Mouse (Mus musculus) hindbrain, embryonic 10.5 days (tissue): ENCODE measurements around the gene Plk3. TPM values are rescaled to one million over a fixed set of nuclear protein-coding genes. Genes with fewer than 3 reads are reported as not detected.

ENCODE experiments used
- DNase-seq: peaks from one replicate; pipeline ENCODE4 v3.0.0-alpha.2; 2017; ENCODE audit warnings: low spot score
- H3K27ac ChIP-seq: fragments of 300-500 bp; sonication (generic); 2 replicates; pipeline ENCODE4 v1.5.1; 2016; ENCODE audit warnings: mild to moderate bottlenecking, moderate library complexity
- H3K27me3 ChIP-seq: fragments of 300-500 bp; sonication (generic); 2 replicates; pipeline ENCODE4 v1.6.1; 2016; ENCODE audit warnings: mild to moderate bottlenecking; ENCODE audit not compliant: poor library complexity, insufficient read depth, severe bottlenecking
- H3K36me3 ChIP-seq: fragments of 300-500 bp; sonication (generic); 2 replicates; pipeline ENCODE4 v1.6.1; 2016; ENCODE audit warnings: mild to moderate bottlenecking, moderate library complexity
- H3K4me1 ChIP-seq: fragments of 300-500 bp; sonication (generic); replicated peaks from 2 replicates; pipeline ENCODE4 v1.6.1; 2016; ENCODE audit warnings: mild to moderate bottlenecking
- H3K4me3 ChIP-seq: fragments of 300-500 bp; sonication (generic); 2 replicates; pipeline ENCODE4 v1.5.1; 2016; ENCODE audit warnings: mild to moderate bottlenecking, moderate library complexity
- H3K9me3 ChIP-seq: fragments of 300-500 bp; sonication (generic); 2 replicates; pipeline ENCODE4 v1.6.1; 2016; ENCODE audit warnings: mild to moderate bottlenecking, moderate library complexity
- WGBS: fragments of 180-500 bp; shearing (Covaris S2); methylation state at CpG from one replicate; pipeline ENCODE4 v1.1.7; 2016; 5-methylcytosine and 5-hydroxymethylcytosine counted together
- polyA plus RNA-seq: library from polyadenylated mRNA; unstranded; fragments of >200 nt; fragmentation: Nextera tagmentation; extraction: Ambion mirVana; gene quantifications from 2 replicates; pipeline ENCODE4 v1.2.1, GENCODE M21; 2016

The Plk3 gene
- polyA plus RNA-seq, 1 experiment from 2014 or later, result 58.6 TPM

DNA sequence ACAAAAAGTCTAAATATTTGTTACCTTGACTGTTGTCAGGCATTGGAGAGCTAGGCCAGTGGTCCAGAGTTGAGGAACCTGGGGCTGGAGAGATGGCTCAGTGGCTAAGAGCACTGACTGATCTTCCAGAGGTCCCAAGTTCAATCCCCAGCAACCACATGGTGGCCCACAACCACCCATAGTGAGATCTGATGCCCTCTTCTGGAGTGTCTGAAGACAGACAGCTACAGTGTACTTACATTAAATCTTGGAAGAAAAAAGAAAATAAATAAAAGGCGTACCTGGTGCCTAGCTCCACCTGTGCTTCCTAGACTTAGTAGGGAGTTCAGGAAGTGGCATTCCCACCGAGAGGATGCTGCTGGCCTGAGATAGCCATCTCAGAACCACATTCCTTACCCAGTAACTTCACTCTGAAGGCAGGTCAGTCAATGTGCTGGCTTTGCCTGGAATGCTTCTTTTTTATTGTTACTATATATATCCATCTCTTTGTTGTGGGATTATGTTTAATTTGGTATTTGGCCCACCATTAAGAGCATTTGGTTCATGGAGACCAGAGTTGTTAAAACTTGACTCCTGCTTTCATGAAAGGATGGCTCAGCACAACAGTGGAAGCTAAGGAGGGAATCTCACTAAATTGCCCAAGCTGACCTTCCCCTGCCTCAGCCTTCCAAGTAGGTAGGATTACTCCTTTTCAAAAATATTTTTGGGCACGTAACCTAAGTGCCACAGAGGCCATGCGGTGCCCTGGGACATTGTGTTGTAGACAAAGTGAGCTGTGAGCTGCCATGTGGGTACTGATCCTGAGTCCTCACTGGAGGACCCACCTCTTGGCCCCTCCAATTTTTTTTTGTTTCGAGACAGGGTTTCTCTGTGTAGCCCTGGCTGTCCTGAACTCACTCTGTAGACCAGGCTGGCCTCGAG lies 15.8 kb upstream of the Plk3 start:
- no peaks in the 10 kb centered on the region for H3K9me3 ChIP-seq
- H3K36me3 ChIP-seq, result peaks cover 71% of the 10 kb centered on the region
- H3K4me1 ChIP-seq, result peaks cover 25% of the 10 kb centered on the region
- no peak for DNase-seq
- no peak overlapping the region for H3K4me3 ChIP-seq
- H3K27me3 ChIP-seq, result no peaks in the 10 kb centered on the region
- no peak overlapping the region for H3K27ac ChIP-seq
- WGBS, result 71% methylated on average over 6 of the region's 6 CpGs

DNA sequence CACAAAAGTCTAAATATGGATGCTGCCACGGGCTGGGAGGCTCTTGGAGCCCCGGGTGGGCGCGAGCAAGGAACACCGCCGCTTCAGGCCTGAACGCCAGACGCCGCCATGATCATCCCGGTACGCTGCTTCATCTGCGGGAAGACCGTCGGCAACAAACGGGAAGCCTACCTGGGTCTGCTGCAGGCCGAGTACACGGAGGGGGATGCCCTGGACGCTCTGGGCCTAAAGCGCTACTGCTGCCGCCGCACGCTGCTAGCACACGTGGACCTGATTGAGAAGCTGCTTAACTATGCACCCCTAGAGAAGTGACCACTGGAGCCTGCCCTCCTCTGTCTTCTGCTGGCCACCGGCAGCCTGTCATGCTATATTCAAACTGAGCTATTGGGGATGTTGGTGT lies 15.1 kb upstream of the Plk3 start:
- Histone ChIP-seq H3K27me3 (no peaks in the 10 kb centered on the region), H3K27ac (no peak overlapping the region), H3K9me3 (no peaks in the 10 kb centered on the region), H3K4me3 (no peak overlapping the region), H3K36me3 (peaks cover 63% of the 10 kb centered on the region), H3K4me1 (peaks cover 17% of the 10 kb centered on the region)
- WGBS, result 73% methylated on average over 24 of the region's 24 CpGs
- DNase-seq, result no peak

DNA sequence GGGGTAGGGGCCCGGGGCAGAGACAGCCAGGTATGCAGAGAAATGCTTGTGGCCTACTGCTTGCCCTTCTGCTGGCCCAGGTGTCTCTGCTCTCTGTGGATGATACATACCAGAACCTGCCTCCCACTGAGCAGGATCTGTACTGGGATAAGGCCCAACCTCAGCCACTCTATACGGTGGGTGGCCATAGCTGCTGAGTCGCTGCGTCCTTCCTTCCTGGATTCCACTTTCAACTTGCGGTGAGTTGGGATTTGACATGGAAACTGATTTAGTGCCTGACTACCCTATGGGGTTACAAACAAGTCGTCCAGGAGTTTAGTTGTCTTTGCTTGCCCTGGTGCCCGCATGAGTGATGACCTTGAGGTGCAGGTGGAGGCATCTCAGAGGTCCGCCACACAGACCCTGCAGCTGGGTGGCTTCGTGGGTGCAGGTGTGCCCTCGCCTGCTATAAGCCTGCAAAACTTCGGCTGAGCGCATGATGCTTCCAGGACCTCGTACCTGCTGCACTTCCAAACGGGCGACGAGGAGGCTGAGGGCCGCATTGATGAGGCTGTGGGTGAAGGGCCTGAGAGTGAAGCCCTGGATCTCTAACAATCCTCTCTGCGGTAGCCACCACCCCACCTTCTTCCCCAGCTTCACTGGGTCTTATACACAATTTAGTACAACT lies 14.4 kb upstream of the Plk3 start:
- WGBS, result 88% methylated on average over 18 of the region's 18 CpGs
- DNase-seq, result no peak
- Histone ChIP-seq H3K27ac (no peak overlapping the region), H3K36me3 (peaks cover 57% of the 10 kb centered on the region), H3K4me3 (no peak overlapping the region), H3K27me3 (no peaks in the 10 kb centered on the region), H3K4me1 (peaks cover 11% of the 10 kb centered on the region), H3K9me3 (no peaks in the 10 kb centered on the region)

- peaks cover 5% of the 10 kb centered on the region; the same call in 1 of the 2 replicates for H3K27me3 ChIP-seq
- H3K36me3 ChIP-seq, result peaks cover 38% of the 10 kb centered on the region
- H3K27ac ChIP-seq, result no peak overlapping the region
- peak; percentile 85 for DNase-seq
- no peak overlapping the region for H3K4me3 ChIP-seq
- 0 out of 2 replicates have a peak, but pooled peaks cover 4% of the 10 kb centered on the region for H3K4me1 ChIP-seq
- H3K9me3 ChIP-seq, result no peaks in the 10 kb centered on the region
- 29% methylated on average over 15 of the region's 15 CpGs for WGBS
Measured at GRCm38 (mm10) chr4:117146176-117146575, 12.4 kb upstream of the Plk3 start.

GRCm38 (mm10) chr4:117145248-117145647 lies 11.5 kb upstream of the Plk3 start:
- no peaks in the 10 kb centered on the region for H3K9me3 ChIP-seq
- WGBS, result 93% methylated on average over 13 of the region's 13 CpGs
- DNase-seq, result no peak

DNA sequence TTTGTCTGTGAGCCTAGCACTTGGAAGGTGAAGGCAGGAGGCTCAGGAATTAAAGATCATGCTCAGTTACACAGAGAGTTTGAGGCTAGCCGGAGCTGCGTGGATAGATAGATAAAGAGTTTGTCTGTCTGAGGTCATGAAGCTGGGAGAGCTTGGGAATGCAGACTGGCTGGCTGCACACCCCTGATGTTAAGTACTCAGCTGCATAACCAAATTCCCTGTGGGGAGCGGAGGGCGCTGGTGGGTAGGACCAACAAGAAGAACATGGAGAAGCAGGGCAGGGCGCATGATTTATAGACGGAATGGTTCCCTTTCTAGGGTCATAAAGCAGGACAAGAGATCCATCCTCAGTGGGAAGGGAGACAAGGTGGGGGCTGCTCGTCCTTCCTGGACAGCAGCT lies 9.3 kb upstream of the Plk3 start:
- Histone ChIP-seq H3K36me3 (peaks cover 7% of the 10 kb centered on the region), H3K27me3 (peaks cover 5% of the 10 kb centered on the region), H3K4me1 (peaks cover 19% of the 10 kb centered on the region; the same call in 1 of the 2 replicates), H3K27ac (no peak overlapping the region), H3K9me3 (no peaks in the 10 kb centered on the region), H3K4me3 (no peak overlapping the region)
- WGBS, result 66% methylated on average over 7 of the region's 7 CpGs
- no peak for DNase-seq

More at GRCm38 (mm10) chr4:117145248-117145647, 11.5 kb upstream of the Plk3 start:
- Histone ChIP-seq H3K4me3 (no peak overlapping the region), H3K27ac (no peak overlapping the region), H3K4me1 (0 out of 2 replicates have a peak, but pooled peaks cover 7% of the 10 kb centered on the region), H3K27me3 (peaks cover 5% of the 10 kb centered on the region; the same call in 1 of the 2 replicates), H3K36me3 (peaks cover 29% of the 10 kb centered on the region)

GRCm38 (mm10) chr4:117140613-117141012 lies 6.8 kb upstream of the Plk3 start:
- WGBS, result 43% methylated on average over 4 of the region's 4 CpGs
- Histone ChIP-seq H3K27ac (no peak overlapping the region), H3K4me1 (peaks cover 24% of the 10 kb centered on the region), H3K4me3 (no peak overlapping the region), H3K27me3 (peaks cover 5% of the 10 kb centered on the region), H3K36me3 (no peaks in the 10 kb centered on the region), H3K9me3 (no peaks in the 10 kb centered on the region)
- no peak for DNase-seq

GRCm38 (mm10) chr4:117139217-117139612 lies 5.5 kb upstream of the Plk3 start:
- Histone ChIP-seq H3K4me1 (peaks cover 29% of the 10 kb centered on the region), H3K9me3 (no peaks in the 10 kb centered on the region), H3K27me3 (peaks cover 5% of the 10 kb centered on the region), H3K36me3 (no peaks in the 10 kb centered on the region), H3K4me3 (no peak overlapping the region), H3K27ac (peak overlapping the region; percentile 53; the same call in 1 of the 2 replicates)
- DNase-seq, result peak; percentile 49
- WGBS, result 4% methylated on average over 2 of the region's 2 CpGs

DNA sequence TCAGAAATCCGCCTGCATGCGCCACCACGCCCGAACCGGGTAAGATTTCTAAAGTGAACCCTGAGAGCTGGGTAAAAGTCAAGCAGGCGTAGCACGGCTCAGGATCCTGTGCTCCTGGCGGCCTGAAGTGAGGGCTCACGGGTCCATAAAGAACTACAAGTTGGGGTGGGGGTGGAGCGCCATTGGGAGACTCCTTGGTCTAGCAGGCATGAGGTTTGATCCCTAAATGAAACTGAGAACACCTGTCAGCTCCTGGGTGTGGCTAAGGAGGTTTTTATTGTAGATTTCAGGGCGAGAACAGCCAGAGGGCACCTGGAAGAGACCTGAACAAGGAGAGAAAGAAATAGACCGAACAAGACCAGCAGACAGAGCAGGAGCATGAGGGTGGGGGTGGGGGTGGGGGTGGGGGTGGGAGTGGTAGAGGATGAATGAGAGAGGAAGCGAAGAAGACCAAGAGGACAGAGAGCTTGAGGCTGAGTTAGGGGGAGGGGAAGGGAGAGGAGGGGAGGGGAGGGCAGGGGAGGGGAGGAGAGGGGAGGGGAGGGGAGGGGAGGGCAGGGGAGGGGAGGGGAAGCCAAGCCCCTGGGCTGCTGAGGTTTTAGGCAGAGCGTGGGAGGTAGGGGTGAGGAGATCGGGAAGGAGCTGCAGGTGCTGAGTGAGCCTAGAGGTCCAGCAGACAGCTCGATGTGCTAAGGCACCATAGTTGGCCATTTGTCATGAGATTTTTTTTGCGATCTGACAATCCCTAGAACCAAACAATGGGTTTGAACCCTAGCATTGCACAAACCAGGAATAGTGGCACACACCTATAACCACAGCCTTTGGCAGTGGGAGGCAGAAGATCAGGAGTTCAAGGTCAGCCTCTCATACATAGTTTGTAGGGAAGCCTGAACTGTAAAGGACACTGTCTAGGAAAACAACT lies 4.8 kb upstream of the Plk3 start:
- H3K4me3 ChIP-seq, result no peak overlapping the region
- DNase-seq, result no peak
- H3K36me3 ChIP-seq, result no peaks in the 10 kb centered on the region
- H3K27ac ChIP-seq, result peak overlapping the region; percentile 53
- H3K27me3 ChIP-seq, result peaks cover 7% of the 10 kb centered on the region
- H3K9me3 ChIP-seq, result no peaks in the 10 kb centered on the region
- 62% methylated on average over 17 of the region's 17 CpGs for WGBS
- H3K4me1 ChIP-seq, result peaks cover 33% of the 10 kb centered on the region

GRCm38 (mm10) chr4:117136034-117136433 lies 2.3 kb upstream of the Plk3 start:
- H3K4me1 ChIP-seq, result peaks cover 57% of the 10 kb centered on the region
- peaks cover 26% of the 10 kb centered on the region for H3K27me3 ChIP-seq
- no peaks in the 10 kb centered on the region for H3K9me3 ChIP-seq
- H3K4me3 ChIP-seq, result no peak overlapping the region
- 15% methylated on average over 8 of the region's 8 CpGs for WGBS
- 0 out of 2 replicates have a peak overlapping the region, but pooled peaks have one; percentile 4 for H3K27ac ChIP-seq
- peaks cover 6% of the 10 kb centered on the region for H3K36me3 ChIP-seq
- no peak for DNase-seq

GRCm38 (mm10) chr4:117134601-117134995 lies 835 bp upstream of the Plk3 start:
- H3K4me1 ChIP-seq, result peaks cover 68% of the 10 kb centered on the region
- no peaks in the 10 kb centered on the region for H3K9me3 ChIP-seq
- peaks cover 32% of the 10 kb centered on the region for H3K27me3 ChIP-seq
- peak overlapping the region; percentile 95; the same call in 1 of the 2 replicates for H3K4me3 ChIP-seq
- H3K27ac ChIP-seq, result peak overlapping the region; percentile 93; the same call in 1 of the 2 replicates
- H3K36me3 ChIP-seq, result peaks cover 20% of the 10 kb centered on the region
- WGBS, result 41% methylated on average over 2 of the region's 2 CpGs
- no peak for DNase-seq

DNA sequence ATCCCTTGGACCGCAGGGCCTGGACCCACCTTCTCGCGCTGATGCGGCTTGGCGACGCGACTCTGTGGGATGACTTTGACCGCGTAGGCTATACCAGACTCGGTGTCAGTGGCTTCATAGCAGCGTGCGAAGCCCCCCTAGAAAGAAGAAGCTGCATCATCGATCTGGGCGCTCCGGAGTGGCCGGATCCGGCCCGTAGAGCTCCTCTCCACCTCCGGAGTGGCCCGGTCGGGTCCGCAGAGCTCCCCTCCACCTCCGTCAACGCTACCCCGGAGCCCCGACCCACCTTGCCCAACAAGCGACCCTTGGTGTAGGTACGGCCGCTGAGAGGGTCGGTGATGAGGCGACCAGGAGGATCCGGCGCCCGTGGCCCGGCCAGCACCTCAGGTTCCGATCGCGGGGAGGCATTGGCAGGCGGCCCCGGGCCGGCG lies 382 bp downstream of the Plk3 start:
- WGBS, result under 1% methylated on average over 42 of the region's 42 CpGs
- H3K4me3 ChIP-seq, result peak overlapping the region; percentile 95
- DNase-seq, result no peak
- peaks cover 66% of the 10 kb centered on the region for H3K4me1 ChIP-seq
- peaks cover 32% of the 10 kb centered on the region for H3K27me3 ChIP-seq
- no peaks in the 10 kb centered on the region for H3K9me3 ChIP-seq
- peaks cover 32% of the 10 kb centered on the region for H3K36me3 ChIP-seq
- peak overlapping the region; percentile 93 for H3K27ac ChIP-seq
